8 mouse cellular contexts compared by ENCODE assay signal in genomic region chr2:32712108-32712551, GRCm38 (mm10). TPM values are rescaled to one million over a fixed set of nuclear protein-coding genes. Genes with fewer than 3 reads are reported as not detected.
DNase-seq lines count a peak whose midpoint lies in the region; ATAC-seq and TF ChIP-seq lines count a peak whose summit lies in the region.

No protein-coding gene starts in this region.

- H3K36me3 ChIP-seq in forebrain, embryonic 15.5 days = peaks cover 33% of the 10 kb centered on the region
- peaks cover 43% of the 10 kb centered on the region for H3K36me3 ChIP-seq in hindbrain, embryonic 10.5 days
- H3K36me3 ChIP-seq in small intestine, adult 2 months (ENCODE audit: control insufficient read depth, insufficient read depth, low read length) = peaks cover 32% of the 10 kb centered on the region

- TF ChIP-seq POLR2A in small intestine, adult 2 months (IDR thresholded peaks at IDR 0.05; ENCODE audit: low read depth, low read length) = no peak

- peak overlapping the region; percentile 99 for H3K4me3 ChIP-seq in forebrain, embryonic 15.5 days
- H3K4me3 ChIP-seq in hindbrain, embryonic 10.5 days = peak overlapping the region; percentile 97
- H3K4me3 ChIP-seq in small intestine, adult 2 months (ENCODE audit: low read depth, low read length) = peak overlapping the region; percentile 98

- H3K4me2 ChIP-seq in forebrain, embryonic 15.5 days (replicated peaks) = peak overlapping the region; percentile 96

- peak; percentile 85 for DNase-seq in MN1 (ENCODE audit: low spot score)
- DNase-seq in c-Kit-positive CD71-positive TER-119-positive erythroid progenitor cells, embryonic 14.5 days (ENCODE audit: low spot score) = peak; percentile 68
- peak; percentile 60 for DNase-seq in hindbrain, embryonic 10.5 days (ENCODE audit: low spot score)
- DNase-seq in layer of hippocampus, postnatal 36 days = peak; percentile 47 to 53
- DNase-seq in mesoderm, embryonic 11.5 days (ENCODE audit: low read depth, low spot score) = peak; percentile 66

- no peaks in the 10 kb centered on the region for H3K27me3 ChIP-seq in forebrain, embryonic 15.5 days
- no peaks in the 10 kb centered on the region for H3K27me3 ChIP-seq in hindbrain, embryonic 10.5 days (ENCODE audit: insufficient read depth, poor library complexity, severe bottlenecking)
- H3K27me3 ChIP-seq in small intestine, adult 2 months (ENCODE audit: control insufficient read depth, insufficient read depth, low read length) = no peaks in the 10 kb centered on the region

- H3K9me3 ChIP-seq in forebrain, embryonic 15.5 days = no peaks in the 10 kb centered on the region
- H3K9me3 ChIP-seq in hindbrain, embryonic 10.5 days = 0 out of 2 replicates have a peak, but pooled peaks cover 2% of the 10 kb centered on the region

- peaks cover 21% of the 10 kb centered on the region for H3K4me1 ChIP-seq in forebrain, embryonic 15.5 days
- H3K4me1 ChIP-seq in hindbrain, embryonic 10.5 days (replicated peaks) = peaks cover 37% of the 10 kb centered on the region
- peaks cover 16% of the 10 kb centered on the region; the same call in 1 of the 2 replicates for H3K4me1 ChIP-seq in small intestine, adult 2 months (ENCODE audit: control insufficient read depth, insufficient read depth, insufficient read length, low read length)

- H3K9ac ChIP-seq in forebrain, embryonic 15.5 days (replicated peaks) = peak overlapping the region; percentile 92

- peak overlapping the region; percentile 100 for H3K27ac ChIP-seq in forebrain, embryonic 15.5 days (replicated peaks)
- peak overlapping the region; percentile 98 for H3K27ac ChIP-seq in hindbrain, embryonic 10.5 days
- H3K27ac ChIP-seq in small intestine, adult 2 months (ENCODE audit: insufficient read depth, low read depth, low read length) = peak overlapping the region; percentile 71

- under 1% methylated on average over 41 of the region's 41 CpGs for WGBS in forebrain, embryonic 15.5 days
- under 1% methylated on average over 41 of the region's 41 CpGs for WGBS in hindbrain, embryonic 10.5 days
- under 1% methylated on average over 41 of the region's 41 CpGs for WGBS in small intestine, adult 2 months

- no peak for TF ChIP-seq CTCF in small intestine, adult 2 months (IDR thresholded peaks at IDR 0.05; ENCODE audit: extremely low read depth, insufficient read length, insufficient replicate concordance, low read depth, low read length)

- peak; percentile 16 for ATAC-seq in forebrain, embryonic 15.5 days (replicated peaks)
- ATAC-seq in activated CD4-positive, CD25-positive, alpha-beta regulatory T cell, adult 4 months = no peak

RNA-seq across cellular contexts. Expression of gene Cdk9, which starts 0.7 kb away (rescaled TPM):
- 88.0 and 98.2 TPM in 2 replicates for polyA plus RNA-seq in forebrain, embryonic 15.5 days (2015; fragmentation: Nextera tagmentation; extraction: Ambion mirVana)
- 121 and 125 TPM in 2 replicates for polyA plus RNA-seq in hindbrain, embryonic 10.5 days (2016; fragmentation: Nextera tagmentation; extraction: Ambion mirVana)
- total RNA-seq in layer of hippocampus, postnatal 36 days (2021) = 100 to 1,000 TPM; 110 to 117 TPM
- 41.9 and 89.9 TPM in 2 replicates for polyA plus RNA-seq in small intestine, adult 2 months (2012; rRNA removed)
- polyA plus RNA-seq in activated CD4-positive, CD25-positive, alpha-beta regulatory T cell, adult 4 months (2017; shearing (Covaris generic)) = 10 to 100 TPM; 26.2 to 26.4 TPM

RNA-seq across cellular contexts. Expression of gene Fpgs, which starts 8.2 kb away (rescaled TPM):
- 19.9 and 21.2 TPM in 2 replicates for polyA plus RNA-seq in forebrain, embryonic 15.5 days (2015; fragmentation: Nextera tagmentation; extraction: Ambion mirVana)
- 25.9 and 29.5 TPM in 2 replicates for polyA plus RNA-seq in hindbrain, embryonic 10.5 days (2016; fragmentation: Nextera tagmentation; extraction: Ambion mirVana)
- total RNA-seq in layer of hippocampus, postnatal 36 days (2021) = 10 to 100 TPM in 1 of 2 experiments, 1 to 10 TPM in 1; 9.3 to 11.0 TPM
- 25.6 and 26.0 TPM in 2 replicates for polyA plus RNA-seq in small intestine, adult 2 months (2012; rRNA removed)
- polyA plus RNA-seq in activated CD4-positive, CD25-positive, alpha-beta regulatory T cell, adult 4 months (2017; shearing (Covaris generic)) = 1 to 10 TPM; 3.8 to 6.2 TPM

RNA-seq across cellular contexts. Expression of gene Sh2d3c, which starts 8.7 kb away (rescaled TPM):
- 39.5 and 39.7 TPM in 2 replicates for polyA plus RNA-seq in forebrain, embryonic 15.5 days (2015; fragmentation: Nextera tagmentation; extraction: Ambion mirVana)
- 27.6 and 39.1 TPM in 2 replicates for polyA plus RNA-seq in hindbrain, embryonic 10.5 days (2016; fragmentation: Nextera tagmentation; extraction: Ambion mirVana)
- total RNA-seq in layer of hippocampus, postnatal 36 days (2021) = 10 to 100 TPM; 18.7 to 19.1 TPM
- polyA plus RNA-seq in small intestine, adult 2 months (2012; rRNA removed) = 10.9 and 25.3 TPM in 2 replicates
- 10 to 100 TPM; 62.2 to 84.6 TPM for polyA plus RNA-seq in activated CD4-positive, CD25-positive, alpha-beta regulatory T cell, adult 4 months (2017; shearing (Covaris generic))

RNA-seq across cellular contexts. Expression of gene 6330409D20Rik, which starts 28.7 kb away (rescaled TPM):
- polyA plus RNA-seq in forebrain, embryonic 15.5 days (2015; fragmentation: Nextera tagmentation; extraction: Ambion mirVana) = 2.4 and 2.7 TPM in 2 replicates
- polyA plus RNA-seq in hindbrain, embryonic 10.5 days (2016; fragmentation: Nextera tagmentation; extraction: Ambion mirVana) = 1.3 and 1.7 TPM in 2 replicates
- 1 to 10 TPM; 1.2 to 1.3 TPM for total RNA-seq in layer of hippocampus, postnatal 36 days (2021)
- polyA plus RNA-seq in small intestine, adult 2 months (2012; rRNA removed) = not detected in 2 replicates
- under 1 TPM in 1 of 2 experiments, not detected in 1; 0.99 TPM for polyA plus RNA-seq in activated CD4-positive, CD25-positive, alpha-beta regulatory T cell, adult 4 months (2017; shearing (Covaris generic))

RNA-seq across cellular contexts. Expression of gene Tor2a, which starts 44.9 kb away (rescaled TPM):
- polyA plus RNA-seq in forebrain, embryonic 15.5 days (2015; fragmentation: Nextera tagmentation; extraction: Ambion mirVana) = 63.2 and 66.3 TPM in 2 replicates
- polyA plus RNA-seq in hindbrain, embryonic 10.5 days (2016; fragmentation: Nextera tagmentation; extraction: Ambion mirVana) = 56.9 and 61.6 TPM in 2 replicates
- total RNA-seq in layer of hippocampus, postnatal 36 days (2021) = 10 to 100 TPM; 30.0 to 31.6 TPM
- polyA plus RNA-seq in small intestine, adult 2 months (2012; rRNA removed) = 86.2 and 133 TPM in 2 replicates
- polyA plus RNA-seq in activated CD4-positive, CD25-positive, alpha-beta regulatory T cell, adult 4 months (2017; shearing (Covaris generic)) = 10 to 100 TPM; 58.9 to 62.2 TPM
